Mouse (Mus musculus) right cerebral cortex, postnatal 36 days (tissue): Measurements from ENCODE around the gene Rsc1a1.

Source experiments
- DNase-seq, 2 experiments: peaks; one replicate each; pipeline ENCODE4 v3.0.0; 2022; ENCODE audit warnings: low spot score in 2 of 2, mixed read lengths in 1 of 2

Gene Rsc1a1

GRCm38 (mm10) chr4:141694719-141695118 lies 9.3 kb upstream of the Rsc1a1 start:
- no peak for DNase-seq

GRCm38 (mm10) chr4:141688505-141688904 lies 3.1 kb upstream of the Rsc1a1 start:
- DNase-seq: no peak

DNA sequence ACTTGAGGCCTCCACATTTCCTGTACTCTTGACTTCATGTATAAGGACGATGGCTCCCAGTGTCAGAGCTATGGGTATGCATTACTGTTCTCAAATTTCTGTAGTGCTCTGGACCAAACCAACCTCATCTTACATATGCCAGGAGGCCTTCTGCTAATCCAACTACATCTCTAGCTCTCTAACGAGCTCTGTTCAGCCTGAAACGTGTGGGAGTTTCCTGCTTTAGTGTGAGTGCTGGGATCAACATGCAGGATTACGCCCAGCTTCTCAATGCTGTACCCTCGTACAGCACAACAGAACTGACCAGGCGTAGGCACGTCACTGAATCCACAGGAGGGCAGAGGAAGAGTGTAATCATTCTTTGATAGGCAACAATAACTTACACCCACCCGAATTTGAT lies 1.1 kb upstream of the Rsc1a1 start:
- peak in 1 of 2 experiments; percentile 34 for DNase-seq

GRCm38 (mm10) chr4:141686093-141686492 lies 694 bp upstream of the Rsc1a1 start:
- no peak for DNase-seq

GRCm38 (mm10) chr4:141682706-141683230 lies 2.6 kb downstream of the Rsc1a1 start:
- no peak for DNase-seq

- no peak for DNase-seq
Measured at GRCm38 (mm10) chr4:141681767-141682166, 3.6 kb downstream of the Rsc1a1 start.

DNA sequence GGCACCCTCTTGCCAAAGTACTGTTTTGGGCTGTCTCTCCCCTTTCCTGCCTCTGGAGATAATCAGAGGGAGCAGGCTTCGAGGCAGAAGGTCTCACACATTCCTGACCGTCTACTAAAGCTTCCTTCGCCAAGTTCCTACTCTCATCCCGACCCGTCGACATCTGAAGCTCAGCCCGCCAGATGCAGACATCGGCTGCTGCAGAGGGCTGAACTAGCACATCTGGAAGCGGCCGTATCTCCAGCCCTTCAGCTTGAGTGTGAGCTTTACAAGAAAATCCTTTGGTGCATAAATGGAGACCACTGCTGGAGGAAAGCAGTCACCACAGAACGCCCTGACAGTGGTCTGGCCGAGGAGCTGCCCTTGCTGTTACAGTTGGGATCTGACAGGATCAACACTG lies 4.5 kb downstream of the Rsc1a1 start:
- no peak for DNase-seq

- DNase-seq: no peak
Measured at GRCm38 (mm10) chr4:141679016-141679415, 6.4 kb downstream of the Rsc1a1 start.

- no peak for DNase-seq
Measured at GRCm38 (mm10) chr4:141676462-141676979, 8.9 kb downstream of the Rsc1a1 start.

DNA sequence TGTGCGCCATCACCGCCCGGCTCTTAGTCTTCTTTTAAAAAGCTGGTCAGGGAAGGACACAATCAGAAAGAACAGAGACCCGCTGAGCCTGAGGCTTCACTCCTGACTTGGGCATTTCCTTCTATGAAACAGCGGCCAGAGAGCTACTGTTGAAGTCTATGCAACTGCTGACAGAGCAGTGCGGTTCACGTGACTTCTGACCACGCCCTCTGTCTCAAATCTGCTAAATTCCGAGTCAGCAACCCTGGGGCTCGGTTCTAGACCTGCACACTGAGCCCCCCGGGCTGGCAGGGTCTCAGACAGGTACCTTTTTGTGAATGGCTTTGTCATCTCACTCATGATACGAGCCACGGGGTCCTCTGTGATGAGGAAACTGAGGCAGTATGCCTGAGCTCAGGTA lies 13.1 kb downstream of the Rsc1a1 start:
- DNase-seq: no peak

- no peak for DNase-seq
Measured at GRCm38 (mm10) chr4:141671389-141671788, 14.0 kb downstream of the Rsc1a1 start.

DNA sequence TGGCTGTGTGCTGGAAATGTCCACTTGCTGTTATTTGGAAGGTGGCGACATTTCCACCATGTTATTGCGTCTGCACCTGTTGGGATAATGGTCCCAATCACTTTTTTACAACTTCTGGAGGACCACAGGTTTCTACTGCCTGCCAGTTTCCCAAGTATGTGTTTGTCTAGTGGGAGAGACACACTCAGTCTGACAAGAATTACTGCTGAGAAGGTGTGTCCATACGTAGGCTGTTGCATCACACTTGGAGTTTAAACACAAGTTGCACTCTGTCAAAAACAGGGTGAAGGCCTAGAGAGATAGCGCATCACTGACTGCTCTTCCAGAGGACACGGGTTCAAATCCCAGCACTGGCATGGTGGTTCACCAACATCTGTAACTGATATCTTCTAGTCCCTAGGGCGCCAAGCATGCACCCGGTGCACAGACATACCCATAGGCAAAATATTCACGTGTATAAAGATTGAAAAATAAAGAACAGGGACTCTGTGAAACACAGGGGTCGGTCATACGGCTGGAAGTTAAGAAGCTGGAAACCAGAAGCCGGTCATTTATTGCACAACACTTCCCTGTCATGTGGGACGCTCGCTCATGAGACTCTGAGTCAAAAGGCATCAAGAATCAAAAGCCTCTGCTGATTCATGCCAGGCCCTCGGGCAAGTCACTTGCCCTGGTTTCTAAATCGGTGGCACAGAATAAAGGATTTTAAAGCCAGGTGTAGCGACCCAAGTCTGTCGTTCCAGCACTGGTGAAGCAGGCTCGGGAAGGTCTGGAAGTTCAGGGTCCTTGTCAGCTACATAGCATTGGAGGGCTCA lies 15.3 kb downstream of the Rsc1a1 start:
- no peak for DNase-seq

DNA sequence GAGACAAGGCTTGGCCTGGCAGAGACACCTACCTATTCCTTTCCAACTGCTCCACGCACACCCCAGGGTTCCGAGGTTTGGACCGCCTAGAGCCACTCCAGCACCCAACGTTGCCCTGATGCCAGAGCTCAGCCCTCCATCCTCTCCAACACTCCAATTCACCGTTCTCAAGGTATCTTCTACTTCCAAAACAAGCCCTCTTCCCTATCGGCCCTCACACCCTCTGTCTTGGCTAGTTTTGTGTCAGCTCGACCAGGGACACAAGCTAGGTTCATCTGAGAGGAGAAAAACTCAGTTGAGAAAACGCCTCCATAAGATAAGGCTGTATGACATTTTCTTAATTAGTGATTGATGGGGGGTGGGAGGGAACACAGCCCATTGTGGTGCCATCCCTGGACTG lies 20.6 kb downstream of the Rsc1a1 start, which contains the start of gene Plekhm2:
Gene Plekhm2 (minus strand): TSS at position 101 of the 400 bp plus-strand sequence.
- no peak for DNase-seq

- peak; percentile 56 to 57 for DNase-seq
Measured at GRCm38 (mm10) chr4:141664011-141664745, 21.2 kb downstream of the Rsc1a1 start.

- DNase-seq: no peak
Measured at GRCm38 (mm10) chr4:141663122-141663931, 22.1 kb downstream of the Rsc1a1 start.

DNA sequence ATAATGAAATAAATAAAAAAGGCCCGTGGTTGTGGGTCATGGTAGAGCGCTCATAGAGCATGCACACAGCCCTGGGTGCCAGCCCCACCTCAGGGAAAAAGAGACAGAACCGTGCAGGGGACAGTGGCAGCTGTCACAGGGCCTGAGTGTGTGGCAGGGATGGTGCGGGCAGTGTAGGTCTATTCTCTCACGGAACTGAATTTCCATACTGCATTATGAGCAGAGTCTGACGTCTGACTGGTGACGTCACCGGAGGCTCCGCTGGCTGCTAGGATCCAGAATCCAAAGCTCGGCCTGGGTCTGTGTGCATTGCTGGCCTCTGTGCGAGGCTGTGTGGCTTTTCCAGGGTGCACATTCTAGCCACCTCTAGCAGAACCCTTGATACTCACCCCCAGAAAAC lies 24.5 kb downstream of the Rsc1a1 start:
- DNase-seq: no peak

DNA sequence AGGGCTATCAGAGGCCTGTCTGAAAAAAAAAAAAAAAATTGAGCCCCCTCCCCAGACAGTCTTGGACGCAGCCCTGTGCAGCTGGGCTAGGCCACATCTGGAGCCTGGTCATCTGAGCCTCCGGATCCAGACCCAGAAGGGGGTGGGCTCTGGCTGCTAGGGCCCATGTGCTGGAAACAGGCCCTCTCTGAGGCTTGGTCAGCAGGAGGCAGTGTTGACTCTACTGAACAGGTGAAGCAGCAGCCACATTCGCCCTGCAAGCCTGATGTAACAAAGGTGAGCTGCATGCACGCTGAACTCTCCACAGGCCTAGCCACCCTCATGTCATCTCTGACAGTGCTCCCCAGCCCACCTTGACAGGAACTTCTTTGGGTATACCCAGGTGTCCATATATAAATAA lies 25.7 kb downstream of the Rsc1a1 start:
- no peak for DNase-seq

GRCm38 (mm10) chr4:141658846-141659484 lies 26.4 kb downstream of the Rsc1a1 start:
- no peak for DNase-seq

DNA sequence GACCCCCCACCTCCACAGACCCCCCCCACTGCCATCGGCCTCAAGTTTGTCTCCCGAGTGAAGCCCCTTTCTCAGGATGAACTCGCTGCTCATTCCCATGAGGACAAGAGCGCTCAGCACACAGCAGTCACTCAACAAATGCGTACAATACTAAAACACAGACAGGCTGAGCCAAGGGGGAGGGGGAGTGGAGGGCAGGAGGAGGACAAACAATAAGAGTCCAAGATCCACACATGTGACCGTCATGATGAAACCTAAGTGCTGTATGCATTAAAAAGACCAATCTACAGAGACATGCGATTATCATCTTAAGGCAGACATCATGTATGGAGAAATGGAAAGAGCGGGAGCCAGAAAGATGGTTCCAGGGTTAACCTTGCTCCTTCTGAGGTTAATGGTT lies 28.5 kb downstream of the Rsc1a1 start:
- no peak for DNase-seq

GRCm38 (mm10) chr4:141655908-141656608 lies 29.3 kb downstream of the Rsc1a1 start:
- no peak for DNase-seq

- DNase-seq: no peak
Measured at GRCm38 (mm10) chr4:141654509-141654908, 30.9 kb downstream of the Rsc1a1 start.
